Mouse (Mus musculus): ENCODE results near the gene Smim14. TPM values are rescaled to one million over a fixed set of nuclear protein-coding genes. Genes with fewer than 3 reads are reported as not detected.

The Smim14 gene
- total RNA-seq, 2 experiments from 2014 or later = 162 to 169 TPM

DNA sequence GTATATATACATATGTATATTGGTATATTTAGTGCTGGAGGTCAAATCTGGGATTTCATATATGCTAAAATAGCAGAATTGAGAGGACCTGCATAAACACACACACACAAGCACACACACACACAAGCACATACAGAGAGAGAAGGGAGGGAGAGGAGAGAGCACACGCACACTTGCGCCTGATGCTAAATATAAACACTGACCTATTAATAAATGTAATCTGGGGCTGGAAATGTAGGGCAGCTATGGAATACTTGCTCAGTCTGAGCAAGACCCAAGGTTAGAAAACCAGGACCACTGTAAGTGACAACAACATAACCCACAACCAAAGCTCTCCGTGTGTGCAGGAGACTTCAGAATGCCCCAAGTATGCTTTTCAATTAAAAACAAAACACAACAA is 77.5 kb downstream of the Smim14 start:
- no peak for DNase-seq

DNA sequence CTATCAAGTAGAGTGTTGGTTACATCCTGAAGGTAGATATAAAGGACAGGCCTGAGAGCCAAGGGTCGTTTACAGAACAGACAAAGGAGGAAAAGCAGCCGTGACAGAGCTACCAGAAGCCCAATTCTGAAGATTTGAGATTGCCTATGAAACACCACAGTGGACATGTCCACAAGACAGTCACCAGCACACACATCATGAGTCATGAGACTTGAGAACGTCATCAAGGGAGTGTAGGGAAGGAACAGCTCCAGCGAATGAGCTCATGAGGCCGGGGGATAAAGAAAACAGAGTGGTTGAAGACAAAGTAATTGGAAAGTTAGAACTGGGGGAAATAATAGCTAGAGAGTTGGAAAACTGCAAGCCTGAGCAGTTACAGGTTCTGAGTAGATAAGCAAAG is 79.1 kb downstream of the Smim14 start:
- no peak for DNase-seq

DNA sequence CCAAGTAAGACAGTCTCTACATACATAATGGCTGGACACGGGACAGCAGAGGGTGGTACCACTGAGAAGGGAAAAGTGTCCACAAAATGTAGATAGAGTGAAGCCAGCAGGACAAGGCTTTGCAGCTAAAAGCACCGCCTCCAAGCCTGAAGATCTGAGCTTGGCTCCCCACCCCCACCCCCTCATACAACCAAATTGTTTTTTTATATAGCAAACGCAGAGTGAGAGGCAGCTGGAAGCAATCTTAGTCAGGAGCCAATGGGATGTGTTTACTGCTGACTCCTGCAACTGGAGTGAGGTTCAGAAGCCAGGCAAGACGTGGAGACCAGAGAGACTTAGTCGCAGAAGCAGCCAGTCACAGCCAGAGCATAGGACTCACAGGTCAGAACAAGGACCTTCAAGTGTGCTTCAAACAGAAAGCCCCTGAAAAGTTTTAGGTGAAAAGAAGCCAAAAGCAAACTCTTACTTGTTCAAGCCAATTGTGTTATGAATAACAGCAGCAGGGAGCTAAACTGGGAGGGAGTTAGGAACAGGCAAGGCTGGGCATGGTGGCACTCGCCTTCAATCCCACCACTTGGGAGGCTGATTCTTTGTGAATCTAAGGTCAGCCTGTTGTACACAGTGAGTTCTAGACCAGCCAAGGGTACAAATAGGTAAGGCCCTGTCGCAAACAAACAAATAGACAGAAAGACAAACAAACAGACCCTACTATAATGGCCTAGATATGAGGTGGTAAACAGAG is 79.7 kb downstream of the Smim14 start:
- no peak for DNase-seq

DNA sequence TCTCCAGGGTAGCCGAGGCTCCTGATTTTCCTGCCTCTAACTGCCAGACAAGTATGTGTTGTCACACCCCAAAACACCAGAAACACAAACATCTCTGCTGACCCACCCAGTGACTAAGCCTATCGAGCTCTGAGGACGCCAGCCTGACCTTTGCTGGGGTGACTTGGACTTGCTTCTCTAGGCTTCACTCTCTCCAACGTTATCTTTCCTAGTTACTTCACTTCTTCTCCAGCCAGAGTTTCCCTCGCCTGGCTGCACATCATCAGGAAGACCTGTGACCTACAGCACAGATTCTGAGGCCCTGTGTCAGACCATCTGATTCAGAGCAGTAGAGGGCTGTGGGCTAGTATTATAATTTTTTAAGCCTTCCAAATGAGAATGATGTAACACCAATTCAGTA is 82.2 kb downstream of the Smim14 start:
- DNase-seq = no peak

DNA sequence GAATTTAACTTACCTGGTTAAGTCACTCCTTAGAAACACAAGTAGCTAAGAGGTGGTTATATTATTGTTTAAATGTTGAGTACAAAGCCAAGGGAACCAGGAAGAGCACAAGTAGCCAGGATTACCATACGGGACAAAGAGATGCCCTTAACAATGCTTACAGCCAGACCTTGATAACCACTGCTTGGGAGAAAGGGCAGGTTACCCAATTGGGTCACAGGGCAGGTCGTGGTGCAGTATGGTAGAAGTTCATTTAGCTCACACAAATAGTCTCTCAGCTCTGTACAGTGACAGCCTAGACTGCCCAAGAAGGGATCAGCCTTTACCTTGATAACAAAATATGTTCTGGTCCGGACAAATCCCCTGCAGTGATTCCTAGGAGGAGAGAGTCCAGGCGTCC is 88.0 kb downstream of the Smim14 start:
- DNase-seq = no peak

DNA sequence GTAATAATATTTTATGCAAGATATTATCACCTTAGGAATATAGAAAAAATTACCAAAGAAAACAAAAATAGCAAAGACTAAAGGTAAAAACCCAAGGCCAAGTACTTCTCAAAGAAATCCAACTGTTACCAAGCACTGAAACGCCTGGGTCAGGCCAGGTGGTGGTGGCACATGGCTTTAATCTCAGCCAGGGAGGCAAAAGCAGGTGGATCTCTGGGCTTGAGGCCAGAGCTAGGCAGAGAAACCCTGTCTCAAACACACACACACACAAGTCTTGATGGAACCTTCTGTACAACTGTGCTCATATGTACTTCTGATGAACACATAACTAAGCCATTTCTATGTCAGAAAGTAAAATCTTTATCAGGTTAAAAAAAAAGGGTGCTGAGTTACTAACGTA is 89.2 kb downstream of the Smim14 start:
- DNase-seq = no peak

DNA sequence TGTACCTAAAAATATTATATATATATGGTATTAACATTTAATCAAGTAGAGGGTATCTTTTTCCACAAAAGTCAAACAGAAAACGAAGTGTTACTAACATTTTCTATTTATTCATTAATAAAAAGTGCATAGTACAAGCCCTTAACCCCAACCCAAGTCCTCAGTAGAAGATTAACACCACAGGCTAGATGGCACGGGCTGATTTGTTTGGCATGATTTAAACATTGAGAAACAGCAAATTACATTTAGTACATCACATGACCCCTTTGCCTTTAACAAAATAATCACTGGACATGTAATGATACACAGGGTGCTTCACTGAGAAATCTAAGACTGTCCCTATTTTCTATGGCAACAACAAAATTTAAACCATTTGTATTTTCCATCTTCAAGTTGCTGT is 90.2 kb downstream of the Smim14 start:
- DNase-seq = no peak

DNA sequence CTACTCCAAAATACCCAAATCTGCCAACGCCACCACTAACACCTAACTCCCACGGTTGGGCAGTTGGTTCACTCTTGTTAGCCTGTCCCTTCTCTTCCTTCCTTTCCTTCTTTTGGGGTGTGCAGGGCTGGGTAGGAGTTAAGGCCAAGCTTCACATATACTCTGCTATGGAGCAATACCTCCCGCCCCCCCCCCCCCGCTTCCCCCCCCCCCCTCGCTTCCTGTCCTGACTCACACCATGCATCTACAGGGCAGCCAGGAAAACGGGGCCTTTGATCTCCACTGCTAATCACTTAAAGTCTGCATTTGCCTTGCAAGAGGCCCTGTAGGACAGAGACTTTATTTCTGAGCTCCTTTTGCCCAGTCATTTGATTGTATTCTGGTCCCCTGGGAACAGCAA is 92.0 kb downstream of the Smim14 start:
- no peak for DNase-seq

DNA sequence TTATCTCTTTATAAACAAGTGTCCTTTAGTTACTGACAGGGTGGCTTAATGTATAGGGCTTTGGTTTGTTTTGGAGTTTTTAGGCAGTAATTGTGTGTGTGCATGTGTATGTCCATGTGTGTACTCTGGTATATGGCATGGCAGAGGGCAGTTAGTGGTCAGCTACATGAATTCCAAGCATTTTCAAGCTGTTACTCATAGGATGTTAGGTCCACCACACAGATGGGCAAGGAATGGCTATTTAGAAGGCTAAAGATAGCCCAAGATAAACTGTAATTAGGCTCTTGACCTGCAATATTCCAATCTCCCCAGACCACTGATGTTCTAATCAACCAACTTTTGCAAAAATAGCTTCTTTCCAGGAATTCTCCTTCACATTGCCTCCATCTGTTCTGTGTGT is 98.9 kb downstream of the Smim14 start:
- no peak for DNase-seq

DNA sequence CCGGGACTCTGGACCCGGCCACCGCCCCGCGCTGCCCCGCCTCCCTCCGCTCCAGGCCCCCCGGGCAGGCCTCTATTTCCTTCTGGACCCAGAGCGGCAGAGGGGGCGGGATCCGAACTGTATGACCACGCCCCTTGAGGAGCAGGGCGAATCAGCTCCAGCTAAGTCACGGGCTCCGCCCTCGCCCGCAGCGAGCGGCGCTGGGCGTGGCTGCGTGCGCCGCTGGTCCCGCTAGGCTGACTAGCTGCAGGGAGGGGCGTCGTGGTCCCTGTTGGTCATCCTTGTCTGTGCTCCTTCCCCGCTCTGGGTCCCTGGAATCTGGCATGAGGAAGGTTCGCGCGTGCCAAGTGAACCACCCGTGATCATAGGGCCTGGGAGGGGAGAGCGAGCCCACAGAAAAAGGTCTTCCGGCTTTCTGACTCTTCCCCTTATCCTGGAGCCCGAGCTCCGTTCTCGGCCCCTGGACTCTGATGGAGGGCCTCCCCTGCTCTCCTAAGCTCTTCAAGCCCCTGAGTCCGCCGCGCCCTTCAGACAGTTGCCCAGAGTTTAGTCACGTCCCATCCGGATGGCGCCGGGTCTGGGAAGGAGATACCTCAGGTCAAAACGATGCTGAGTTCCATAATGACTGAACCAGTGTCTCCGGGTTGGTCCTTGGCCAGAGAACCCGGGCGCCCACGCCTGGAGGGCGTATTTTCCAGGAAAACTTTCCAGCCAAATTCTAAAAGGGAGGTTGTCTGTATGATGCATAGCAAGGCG is 101.0 kb downstream of the Smim14 start, which contains the start of gene Ugdh:
TSS of gene Ugdh (minus strand) at position 144 of the 756 bp plus-strand sequence.
- DNase-seq = peak; percentile 95 to 96

DNA sequence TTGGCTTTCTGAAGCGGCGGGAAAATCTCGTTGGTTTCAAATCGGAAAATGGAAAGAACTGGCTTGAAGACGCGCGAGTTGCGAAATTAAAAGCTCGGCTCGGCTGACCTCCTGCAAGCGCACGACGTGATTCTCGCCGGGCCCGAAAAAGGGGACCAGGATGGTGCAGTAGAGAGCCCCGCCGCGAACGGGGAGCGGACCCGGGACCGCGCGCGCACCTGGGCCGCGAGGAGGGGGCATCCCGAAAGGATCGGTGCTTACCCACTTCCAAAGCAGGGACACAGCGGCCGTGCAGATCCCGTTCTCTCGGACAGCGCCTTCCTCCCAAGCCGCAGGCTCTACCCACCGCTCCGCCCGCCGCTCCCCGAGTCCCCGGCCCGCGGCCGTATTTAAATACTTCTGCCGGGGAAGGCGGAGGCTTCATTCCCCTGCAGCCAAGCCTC is 101.6 kb downstream of the Smim14 start:
- DNase-seq = no peak

DNA sequence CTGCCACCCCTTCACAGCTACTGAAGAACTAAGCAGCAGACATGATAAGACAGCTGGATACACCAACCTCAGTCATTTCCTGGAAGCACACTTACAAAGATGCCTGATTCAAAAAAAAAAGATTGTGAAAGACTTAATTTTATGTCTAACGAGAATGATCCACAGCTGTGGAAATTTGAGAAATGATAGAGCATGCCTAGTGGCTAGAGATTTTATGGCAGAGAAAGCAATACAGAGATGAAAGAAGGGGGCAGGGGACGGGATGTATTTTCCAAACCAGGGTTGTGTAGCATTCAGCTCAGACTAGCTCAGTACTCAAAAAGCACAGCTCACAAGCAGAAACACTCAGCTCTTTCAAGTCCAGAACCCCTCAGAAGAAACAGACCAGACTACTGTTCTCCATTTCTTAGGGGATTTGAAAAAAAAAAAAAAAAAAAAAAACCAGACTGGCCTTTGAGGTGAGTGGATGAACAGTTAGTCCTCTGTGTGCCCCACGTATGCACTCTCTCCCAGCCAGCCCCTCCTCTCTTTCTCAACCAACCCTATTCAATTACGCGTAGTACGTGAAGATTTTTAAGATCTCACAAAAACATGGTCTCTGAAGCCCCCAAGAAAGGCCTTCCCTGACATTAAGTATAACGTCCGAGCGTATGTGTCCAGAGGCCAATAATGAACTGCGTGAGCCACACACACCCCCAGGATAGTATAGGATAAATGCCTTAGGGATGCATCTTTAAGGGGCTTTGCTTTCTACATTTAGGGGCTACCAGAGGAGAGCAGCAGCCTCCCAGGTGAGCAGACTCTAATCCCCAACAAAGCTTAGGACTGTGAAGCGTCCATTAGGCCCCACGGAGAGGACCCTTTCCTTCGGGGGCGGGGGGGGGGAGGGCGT is 102.3 kb downstream of the Smim14 start:
- no peak for DNase-seq

DNA sequence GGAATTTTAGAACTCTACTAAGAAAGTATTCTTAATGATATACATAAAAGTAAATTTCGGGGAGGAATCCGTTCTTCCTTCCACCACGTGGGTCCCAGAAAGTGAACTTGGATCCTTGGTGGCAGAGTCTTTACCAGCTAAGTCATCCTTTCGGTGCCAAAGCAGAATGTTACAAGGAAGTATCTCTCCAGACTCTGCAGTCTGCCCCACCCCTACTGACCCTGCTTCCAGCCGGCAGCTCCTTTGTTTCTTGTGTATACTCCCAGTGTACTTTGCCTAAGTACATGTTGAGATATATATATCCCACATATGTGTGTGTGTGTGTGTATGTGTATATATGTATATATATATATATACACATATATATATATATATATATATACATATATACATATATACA is 107.5 kb downstream of the Smim14 start:
- DNase-seq = no peak

DNA sequence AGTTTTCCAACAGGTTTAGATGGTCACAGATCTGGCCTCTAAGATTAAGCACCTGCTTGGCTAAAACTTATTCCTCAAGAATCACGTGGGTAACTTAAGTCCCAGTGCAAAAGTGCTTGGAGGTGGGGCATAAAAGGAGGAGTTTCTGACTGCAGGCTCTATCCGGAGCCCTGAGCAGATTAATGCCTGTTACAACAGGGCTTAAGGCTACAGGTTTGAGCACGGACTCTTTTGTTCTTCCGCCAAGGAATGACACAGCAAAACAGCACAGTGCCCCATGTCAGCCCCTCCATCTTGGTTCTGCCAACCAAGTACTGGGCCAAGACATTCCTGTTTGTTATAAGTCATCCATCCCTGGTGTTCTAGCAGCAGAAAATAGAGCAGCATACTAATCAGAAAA is 108.7 kb downstream of the Smim14 start:
- no peak for DNase-seq

DNA sequence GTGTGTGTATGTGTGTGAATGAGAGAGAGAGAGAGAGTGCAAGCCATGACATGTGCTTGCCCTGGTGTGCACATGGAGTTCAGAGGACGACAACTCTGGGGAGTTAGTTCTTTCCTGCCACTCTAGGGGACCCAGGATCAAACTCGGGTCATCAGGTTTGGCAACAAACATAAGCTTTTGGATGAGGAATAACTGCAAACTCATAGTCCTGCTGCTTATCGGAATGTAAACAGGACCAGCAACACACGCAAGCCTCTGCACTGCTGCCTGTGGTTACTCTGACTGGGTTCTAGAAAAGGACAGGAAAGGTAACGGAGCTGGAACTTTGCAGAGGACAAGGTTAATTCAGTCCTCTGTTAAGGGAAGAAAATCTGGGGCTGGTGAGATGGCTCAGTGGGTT is 111.7 kb downstream of the Smim14 start:
- DNase-seq = no peak

DNA sequence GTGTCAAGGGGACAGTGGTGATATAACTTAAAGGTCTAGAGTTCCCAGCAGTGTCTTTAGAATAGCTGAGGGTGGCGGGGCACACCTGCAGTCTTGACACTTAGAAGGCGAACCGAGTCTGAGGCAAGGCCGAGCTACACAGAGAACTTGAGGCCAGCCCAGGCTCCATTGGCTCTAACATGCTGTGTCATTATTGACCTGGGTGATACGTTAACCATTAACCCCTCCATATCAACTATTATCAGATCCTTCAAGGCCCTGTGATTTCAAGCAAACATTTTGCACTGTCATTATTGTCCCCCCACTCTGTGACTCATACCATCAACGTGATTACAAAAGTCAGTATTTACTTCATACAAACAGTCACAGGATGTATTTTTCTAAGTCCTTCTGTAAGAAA is 112.8 kb downstream of the Smim14 start:
- DNase-seq = no peak

DNA sequence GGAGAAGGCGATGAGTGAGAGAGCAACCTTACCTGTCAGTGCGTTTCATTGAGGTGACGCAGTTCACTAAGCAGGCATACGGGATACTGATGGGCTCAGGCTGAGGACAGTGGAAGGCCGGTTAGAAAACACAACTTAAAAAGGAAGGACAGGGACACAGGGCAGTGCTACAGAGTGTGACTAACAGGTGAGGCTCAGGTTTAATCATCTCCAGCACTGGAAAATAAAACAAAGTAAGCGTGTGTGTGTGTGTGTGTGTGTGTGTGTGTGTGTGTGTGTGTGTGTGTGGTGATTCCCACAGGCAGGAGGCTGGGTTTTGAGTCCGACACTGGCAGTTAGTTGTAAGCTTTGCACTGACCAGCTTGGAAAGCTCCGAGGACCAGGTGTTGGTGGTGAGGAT is 114.2 kb downstream of the Smim14 start:
- DNase-seq = no peak

DNA sequence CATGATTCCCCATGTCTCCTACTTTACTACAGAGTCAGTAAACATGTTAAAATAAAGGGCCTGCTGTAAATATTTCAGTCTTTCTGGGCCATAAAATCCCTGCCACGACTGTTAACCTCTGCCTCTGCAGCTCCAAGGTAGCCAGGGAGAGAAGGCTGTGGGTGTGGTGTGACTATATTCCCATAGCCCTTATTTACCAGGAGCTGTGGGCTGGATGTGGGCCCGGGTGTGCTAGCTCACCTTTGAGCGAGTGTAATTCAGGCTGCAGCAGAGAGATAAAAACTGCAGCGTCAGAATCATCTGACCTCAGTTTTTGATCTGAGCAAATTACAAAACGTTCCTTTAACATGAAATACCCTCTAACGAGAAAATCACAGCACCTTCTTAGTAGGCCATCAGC is 116.2 kb downstream of the Smim14 start:
- DNase-seq = no peak

DNA sequence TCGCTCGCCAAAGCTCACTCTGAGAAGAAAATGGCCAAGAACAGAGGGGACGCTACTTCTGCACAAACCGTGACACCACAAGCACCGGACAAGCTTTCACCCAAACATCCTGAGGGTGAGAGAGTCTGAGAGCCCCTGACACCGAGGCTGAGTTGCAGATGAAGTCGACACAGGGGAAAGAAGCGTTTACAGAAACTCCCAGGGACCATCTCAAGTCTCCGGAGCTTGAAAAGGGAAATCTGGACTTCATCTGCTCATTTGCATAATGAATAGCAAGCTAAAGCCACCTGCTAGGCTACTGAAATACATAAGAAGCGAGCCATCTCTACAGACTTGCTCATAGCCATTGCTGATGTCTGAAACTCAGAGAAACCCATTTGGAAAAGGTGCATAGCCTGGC is 117.8 kb downstream of the Smim14 start:
- DNase-seq = no peak

DNA sequence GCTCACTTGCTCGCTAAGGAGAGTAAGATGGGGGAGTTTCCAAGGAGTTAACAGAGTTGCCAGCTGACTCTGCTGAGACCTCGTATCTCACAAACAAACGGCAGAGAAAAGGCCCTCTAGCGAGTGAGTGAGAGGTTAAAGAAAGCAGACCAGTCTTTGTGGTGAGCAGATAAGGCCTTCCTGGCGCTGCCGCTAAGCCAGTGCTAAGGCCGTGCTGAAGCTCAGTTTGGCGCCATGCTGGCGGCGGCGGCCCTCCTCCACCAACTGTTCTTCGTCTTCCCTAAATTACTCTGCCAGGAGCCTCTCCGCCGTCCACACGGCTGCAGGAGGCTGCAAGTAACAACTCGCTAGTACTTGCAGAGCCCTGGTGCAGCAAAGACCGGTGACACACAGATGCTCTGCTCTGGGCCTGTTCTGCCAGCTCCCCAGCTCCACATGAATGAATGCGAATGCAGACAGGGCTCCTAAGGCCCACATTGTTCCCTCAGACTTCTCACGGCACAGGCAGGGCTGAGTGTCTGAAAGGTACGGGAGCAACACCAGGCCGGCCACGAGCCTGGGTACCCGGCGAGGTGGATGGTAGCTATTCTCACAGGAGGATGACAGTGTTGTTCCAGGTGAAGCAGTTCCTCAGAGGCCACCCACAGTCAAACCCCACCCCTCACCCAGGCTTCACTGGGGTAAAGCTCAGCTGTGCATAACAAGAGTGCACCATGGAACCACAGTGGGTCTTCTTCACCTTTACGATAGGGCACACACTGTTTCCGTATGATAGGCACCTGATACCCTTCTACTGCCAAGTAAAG is 121.1 kb downstream of the Smim14 start:
- DNase-seq = no peak

DNA sequence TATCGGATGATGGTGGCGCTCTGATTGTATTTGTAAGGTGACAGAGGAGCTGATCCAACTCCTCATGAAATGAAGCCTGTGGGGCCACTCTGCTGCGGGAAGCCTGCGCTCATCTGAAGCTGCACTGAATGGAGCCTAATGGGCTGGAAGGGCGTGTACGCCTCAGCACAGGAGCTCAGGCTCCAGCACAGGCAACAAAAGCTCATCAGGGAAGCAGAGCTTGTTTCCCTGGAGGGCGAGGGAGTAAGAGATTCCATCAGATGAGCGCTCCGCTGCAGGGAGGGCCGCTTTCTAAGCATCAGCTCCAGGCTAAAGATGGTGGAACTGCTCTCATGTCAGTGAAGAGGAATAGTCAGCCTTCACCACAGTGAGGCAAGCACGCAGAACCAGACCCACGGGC is 129.0 kb downstream of the Smim14 start:
- DNase-seq = no peak

All from layer of hippocampus, postnatal 36 days (tissue).